Mouse (Mus musculus) hindbrain, postnatal 0 days (tissue): ENCODE measurements around the gene Pnpla3. TPM values are rescaled to one million over a fixed set of nuclear protein-coding genes. Genes with fewer than 3 reads are reported as not detected.
A peak's percentile ranks its signal among the peaks of the same experiment; 100 is the strongest.
"Not testable (repeated sequence)": the region's sequence is repeated elsewhere in the genome, so short reads cannot be mapped to it uniquely, and the experiment has no call there.

Source experiments
- ATAC-seq: fragments of 200-750 bp; cut with Nextera tagmentation; 2 replicates; pipeline ENCODE4 v1.8.0; 2017; ENCODE audit warnings: mild to moderate bottlenecking, moderate TSS enrichment, moderate library complexity
- DNase-seq: peaks from one replicate; pipeline ENCODE4 v3.0.0-alpha.2; 2015; ENCODE audit warnings: low spot score
- H3K27ac ChIP-seq: fragments of 300-500 bp; sonication (generic); 2 replicates; pipeline ENCODE4 v1.5.1; 2014; ENCODE audit warnings: mild to moderate bottlenecking
- H3K27me3 ChIP-seq: fragments of 300-500 bp; sonication (generic); 2 replicates; pipeline ENCODE4 v1.6.1; 2014; ENCODE audit warnings: low read length, mixed read lengths; ENCODE audit not compliant: insufficient read depth
- H3K36me3 ChIP-seq: fragments of 300-500 bp; sonication (generic); 2 replicates; pipeline ENCODE4 v1.6.1; 2014; ENCODE audit warnings: low read length, mixed read lengths; ENCODE audit not compliant: insufficient read depth
- H3K4me1 ChIP-seq: fragments of 300-500 bp; sonication (generic); 2 replicates; pipeline ENCODE4 v1.6.1; 2014; ENCODE audit warnings: antibody characterized with exemption, low read length, mixed read lengths; ENCODE audit not compliant: insufficient read depth
- H3K4me2 ChIP-seq: fragments of 300-500 bp; sonication (generic); 2 replicates; pipeline ENCODE4 v1.6.1; 2014; ENCODE audit warnings: low read depth, mild to moderate bottlenecking, low read length, moderate library complexity, mixed read lengths
- H3K4me3 ChIP-seq: fragments of 300-500 bp; sonication (generic); 2 replicates; pipeline ENCODE4 v1.5.1; 2014; ENCODE audit warnings: low read length
- H3K9ac ChIP-seq: fragments of 300-500 bp; sonication (generic); replicated peaks from 2 replicates; pipeline ENCODE4 v1.6.1; 2014; ENCODE audit warnings: mild to moderate bottlenecking, low read length, moderate library complexity, mixed read lengths
- H3K9me3 ChIP-seq: fragments of 300-500 bp; sonication (generic); 2 replicates; pipeline ENCODE4 v1.6.1; 2016; ENCODE audit warnings: low read length, mixed read lengths
- CTCF ChIP-seq: IDR thresholded peaks from 2 replicates; pipeline ENCODE4 v1.5.1; 2016; ENCODE audit warnings: antibody characterized with exemption, control low read depth, low read depth
- WGBS: fragments of 180-500 bp; shearing (Covaris S2); extraction: QIAGEN DNeasy Blood & Tissue Kit; methylation state at CpG from one replicate; pipeline ENCODE4 v1.1.7; 2014; 5-methylcytosine and 5-hydroxymethylcytosine counted together
- polyA plus RNA-seq: library from polyadenylated mRNA; unstranded; fragments of >200 nt; fragmentation: Nextera tagmentation; extraction: Ambion mirVana; gene quantifications from 2 replicates; pipeline ENCODE4 v1.2.1, GENCODE M21; 2015
- total RNA-seq: library from RNA; depleted of rRNA; stranded (reverse); fragments of >200 nt; gene quantifications from 2 replicates; pipeline ENCODE4 v1.2.3, GENCODE M21; 2014

The Pnpla3 gene
- total and polyA plus RNA-seq, 2 experiments from 2014 or later: 6.2 to 15.4 TPM

GRCm38 (mm10) chr15:84140929-84141328, 26.7 kb upstream of the Pnpla3 start:
- DNase-seq: no peak

GRCm38 (mm10) chr15:84156158-84156557, 11.5 kb upstream of the Pnpla3 start:
- TF ChIP-seq CTCF: no peak
- ATAC-seq (no peak), DNase-seq (no peak)
- WGBS: 85% methylated on average over 2 of the region's 2 CpGs
- H3K27me3 ChIP-seq: no peaks in the 10 kb centered on the region
- no peaks in the 10 kb centered on the region for H3K9me3 ChIP-seq
- no peaks in the 10 kb centered on the region for H3K36me3 ChIP-seq
- no peak overlapping the region for H3K4me2 ChIP-seq
- no peak overlapping the region for H3K9ac ChIP-seq
- no peaks in the 10 kb centered on the region for H3K4me1 ChIP-seq
- H3K27ac ChIP-seq: no peak overlapping the region
- no peak overlapping the region for H3K4me3 ChIP-seq

More at GRCm38 (mm10) chr15:84140929-84141328, 26.7 kb upstream of the Pnpla3 start:
- H3K9me3 ChIP-seq: no peaks in the 10 kb centered on the region
- H3K27me3 ChIP-seq: no peaks in the 10 kb centered on the region
- ATAC-seq: no peak
- TF ChIP-seq CTCF: no peak
- H3K9ac ChIP-seq: no peak overlapping the region
- H3K36me3 ChIP-seq: no peaks in the 10 kb centered on the region
- H3K4me1 ChIP-seq: no peaks in the 10 kb centered on the region
- no peak overlapping the region for H3K4me3 ChIP-seq
- WGBS: 66% methylated on average over 5 of the region's 5 CpGs
- no peak overlapping the region for H3K4me2 ChIP-seq
- no peak overlapping the region for H3K27ac ChIP-seq

- not testable (repeated sequence) for ATAC-seq, H3K36me3 ChIP-seq, H3K4me2 ChIP-seq, DNase-seq, H3K4me3 ChIP-seq, H3K27ac ChIP-seq, H3K27me3 ChIP-seq, H3K9ac ChIP-seq, H3K9me3 ChIP-seq, H3K4me1 ChIP-seq
- 88% methylated on average over 6 of the region's 6 CpGs for WGBS
Observed at GRCm38 (mm10) chr15:84157530-84157929, 10.1 kb upstream of the Pnpla3 start.

GRCm38 (mm10) chr15:84161871-84162270, 5.8 kb upstream of the Pnpla3 start:
- TF ChIP-seq CTCF: no peak
- WGBS: 79% methylated on average over 6 of the region's 6 CpGs
- Histone ChIP-seq H3K27me3 (no peaks in the 10 kb centered on the region), H3K4me1 (no peaks in the 10 kb centered on the region), H3K27ac (no peak overlapping the region), H3K4me2 (no peak overlapping the region), H3K9ac (no peak overlapping the region), H3K36me3 (no peaks in the 10 kb centered on the region), H3K4me3 (no peak overlapping the region), H3K9me3 (no peaks in the 10 kb centered on the region)
- ATAC-seq (no peak), DNase-seq (no peak)

- Histone ChIP-seq H3K9me3 (no peaks in the 10 kb centered on the region), H3K4me2 (peak overlapping the region; percentile 95), H3K36me3 (no peaks in the 10 kb centered on the region), H3K4me3 (no peak overlapping the region), H3K9ac (no peak overlapping the region), H3K4me1 (peaks cover 14% of the 10 kb centered on the region), H3K27ac (peak overlapping the region; percentile 89; the same call in 1 of the 2 replicates), H3K27me3 (no peaks in the 10 kb centered on the region)
- ATAC-seq (no peak), DNase-seq (no peak)
- TF ChIP-seq CTCF: no peak
- WGBS: 72% methylated on average over 6 of the region's 6 CpGs
Observed at GRCm38 (mm10) chr15:84166818-84167217, 819 bp upstream of the Pnpla3 start.

- Histone ChIP-seq H3K9me3 (no peaks in the 10 kb centered on the region), H3K4me1 (peaks cover 14% of the 10 kb centered on the region), H3K4me2 (peak overlapping the region; percentile 95), H3K27me3 (no peaks in the 10 kb centered on the region), H3K9ac (peak overlapping the region; percentile 76), H3K27ac (peak overlapping the region; percentile 89), H3K36me3 (no peaks in the 10 kb centered on the region), H3K4me3 (peak overlapping the region; percentile 62)
- 1% methylated on average over 28 of the region's 28 CpGs for WGBS
- ATAC-seq: peak; percentile 62
- peak; percentile 16; the same call in 1 of the 2 replicates for TF ChIP-seq CTCF
- DNase-seq: peak; percentile 92
Observed at GRCm38 (mm10) chr15:84168170-84169161, 829 bp downstream of the Pnpla3 start.

- H3K4me1 ChIP-seq: peaks cover 14% of the 10 kb centered on the region
- no peaks in the 10 kb centered on the region for H3K27me3 ChIP-seq
- peak overlapping the region; percentile 95 for H3K4me2 ChIP-seq
- no peaks in the 10 kb centered on the region for H3K9me3 ChIP-seq
- H3K9ac ChIP-seq: no peak overlapping the region
- H3K27ac ChIP-seq: no peak overlapping the region
- TF ChIP-seq CTCF: no peak
- H3K4me3 ChIP-seq: no peak overlapping the region
- WGBS: 76% methylated on average over 1 of the region's 1 CpGs
- no peak for ATAC-seq
- H3K36me3 ChIP-seq: no peaks in the 10 kb centered on the region
- DNase-seq: no peak
Observed at GRCm38 (mm10) chr15:84169511-84169910, 1.9 kb downstream of the Pnpla3 start.
